Mouse (Mus musculus): ENCODE data around the gene Epha6.

Epha6 gene

GRCm38 (mm10) chr16:60605061-60605831 is at the start of gene Epha6:
TSS of gene Epha6 (minus strand) at chr16:60605531.
- DNase-seq (ENCODE audit: low read depth), result no peak

- no peak for DNase-seq (ENCODE audit: low read depth)
These were observed 46.4 kb upstream of the Epha6 start for GRCm38 (mm10) chr16:60651716-60652115.

DNA sequence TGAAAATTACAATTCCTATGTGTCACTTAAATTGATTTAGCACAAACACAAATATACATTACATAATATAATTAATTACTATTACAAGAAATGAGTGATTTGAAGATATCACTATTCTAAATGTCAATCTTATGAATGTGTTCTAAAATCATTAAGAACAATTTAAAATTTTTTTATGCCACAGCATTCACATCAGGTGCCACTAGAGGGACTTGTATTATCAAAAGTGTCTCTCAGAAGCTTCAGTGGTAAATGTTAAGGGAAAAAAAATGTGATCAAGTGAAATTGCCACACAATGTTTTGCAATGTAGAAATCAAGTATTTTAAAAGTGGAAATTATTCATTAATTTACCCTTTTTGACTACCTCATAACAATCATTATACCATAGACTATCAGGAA is 22.8 kb upstream of the Epha6 start:
- no peak for DNase-seq (ENCODE audit: low read depth)

DNA sequence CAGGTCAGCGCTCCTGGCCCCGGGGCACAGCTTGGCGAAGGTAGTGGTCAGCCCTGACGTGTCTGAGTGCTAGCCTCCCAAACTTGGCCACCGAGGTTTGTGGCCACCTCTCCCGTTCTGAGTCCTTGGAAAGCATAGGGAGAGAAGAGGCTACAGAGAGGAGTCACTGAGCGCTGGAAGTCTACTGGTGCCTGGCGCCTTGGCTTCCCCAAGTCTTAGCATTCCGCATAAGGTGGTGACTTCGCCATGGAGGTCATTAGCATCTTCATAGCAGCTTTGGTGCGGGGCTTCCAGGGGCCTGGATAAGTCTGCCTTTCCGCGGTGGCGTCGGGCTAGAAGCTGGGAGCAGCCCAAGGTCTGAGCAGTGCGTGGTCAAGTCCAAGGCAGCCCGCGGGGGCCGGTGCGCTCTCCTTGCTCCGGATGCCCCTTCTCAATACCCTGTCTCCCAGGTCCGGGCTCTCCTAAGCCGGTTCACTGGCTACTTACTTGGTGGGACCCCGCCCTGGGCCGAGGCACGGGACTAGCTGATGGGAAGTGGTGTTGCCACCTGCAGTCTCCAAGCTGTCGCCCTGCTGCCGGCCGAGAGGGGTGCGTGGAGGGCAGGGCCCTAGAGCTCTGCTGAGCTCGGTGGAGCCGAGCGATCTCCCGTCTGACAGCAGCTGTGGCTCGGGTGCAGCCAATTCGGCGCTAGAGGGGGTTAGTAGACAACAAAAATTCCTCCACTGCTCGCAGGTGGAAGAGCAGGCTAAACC is 677 bp upstream of the Epha6 start:
- no peak for DNase-seq (ENCODE audit: low read depth)

GRCm38 (mm10) chr16:60604613-60605012 is 718 bp downstream of the Epha6 start:
- no peak for DNase-seq (ENCODE audit: low read depth)

GRCm38 (mm10) chr16:60585322-60585721 is 20.0 kb downstream of the Epha6 start:
- DNase-seq (ENCODE audit: low read depth), result peak; percentile 2

DNA sequence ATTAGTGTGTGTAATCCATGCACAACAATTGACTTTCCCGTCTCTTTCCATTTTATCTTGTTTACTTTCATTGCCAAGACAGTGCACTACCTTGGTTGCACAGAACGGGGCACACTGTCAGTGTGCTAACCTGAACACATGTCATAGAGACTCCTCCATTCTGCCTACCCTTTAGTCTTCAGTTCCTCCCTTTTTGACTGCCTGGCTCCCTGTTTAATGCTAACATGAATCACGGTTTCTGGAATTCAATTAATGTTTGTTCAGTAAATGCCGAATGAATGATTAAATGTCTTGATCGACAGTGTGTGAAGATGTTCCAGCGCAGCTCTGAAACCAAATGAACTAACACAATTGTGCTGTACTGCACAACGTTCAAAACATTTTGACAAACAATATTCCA is 20.6 kb downstream of the Epha6 start:
- DNase-seq (ENCODE audit: low read depth), result no peak

GRCm38 (mm10) chr16:60570546-60570945 is 34.8 kb downstream of the Epha6 start:
- DNase-seq (ENCODE audit: low read depth), result no peak

- DNase-seq (ENCODE audit: low read depth), result no peak
These were observed 60.9 kb downstream of the Epha6 start for GRCm38 (mm10) chr16:60544385-60544784.

DNA sequence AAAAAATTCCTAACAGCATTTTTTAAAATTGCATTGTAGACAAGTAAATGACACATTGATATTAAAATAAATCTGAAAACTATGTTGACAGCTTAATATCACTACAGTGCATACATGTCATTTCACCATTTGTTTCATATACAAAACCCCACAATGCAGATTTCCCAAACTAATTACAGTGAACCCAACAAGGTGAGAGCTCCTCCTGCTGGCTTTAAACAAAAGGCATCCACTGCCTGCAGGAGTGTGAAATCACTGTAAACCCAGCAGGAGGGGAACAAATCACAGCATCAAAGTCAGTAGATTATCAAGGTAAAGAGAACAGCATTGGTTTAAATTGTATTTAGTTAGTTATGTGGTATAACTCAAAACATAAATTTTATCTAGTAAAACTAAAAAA is 67.1 kb downstream of the Epha6 start:
- DNase-seq (ENCODE audit: low read depth), result peak; percentile 24

DNA sequence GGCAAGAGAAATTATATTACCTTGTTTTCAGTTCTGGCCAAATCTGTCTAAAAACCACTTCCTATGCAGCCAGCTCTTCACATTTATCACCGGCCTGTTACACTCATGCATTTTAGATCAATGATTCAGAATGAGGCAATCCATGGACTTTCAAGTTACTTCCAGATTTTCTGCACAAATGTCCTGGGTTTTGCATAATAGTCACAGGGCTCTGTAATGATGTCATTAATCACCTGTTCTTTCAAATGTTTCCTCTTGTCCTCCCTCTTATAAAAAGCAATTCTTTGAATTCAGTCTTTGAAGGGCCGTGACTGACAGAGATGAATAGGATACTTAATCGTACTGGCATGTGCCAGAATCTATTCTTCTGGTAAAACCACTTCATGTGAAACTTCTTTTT is 95.6 kb downstream of the Epha6 start:
- DNase-seq (ENCODE audit: low read depth), result no peak

- DNase-seq (ENCODE audit: low read depth), result no peak
These were observed 105.8 kb downstream of the Epha6 start for GRCm38 (mm10) chr16:60499567-60499966.

- DNase-seq (ENCODE audit: low read depth), result no peak
These were observed 129.6 kb downstream of the Epha6 start for GRCm38 (mm10) chr16:60475776-60476175.

DNA sequence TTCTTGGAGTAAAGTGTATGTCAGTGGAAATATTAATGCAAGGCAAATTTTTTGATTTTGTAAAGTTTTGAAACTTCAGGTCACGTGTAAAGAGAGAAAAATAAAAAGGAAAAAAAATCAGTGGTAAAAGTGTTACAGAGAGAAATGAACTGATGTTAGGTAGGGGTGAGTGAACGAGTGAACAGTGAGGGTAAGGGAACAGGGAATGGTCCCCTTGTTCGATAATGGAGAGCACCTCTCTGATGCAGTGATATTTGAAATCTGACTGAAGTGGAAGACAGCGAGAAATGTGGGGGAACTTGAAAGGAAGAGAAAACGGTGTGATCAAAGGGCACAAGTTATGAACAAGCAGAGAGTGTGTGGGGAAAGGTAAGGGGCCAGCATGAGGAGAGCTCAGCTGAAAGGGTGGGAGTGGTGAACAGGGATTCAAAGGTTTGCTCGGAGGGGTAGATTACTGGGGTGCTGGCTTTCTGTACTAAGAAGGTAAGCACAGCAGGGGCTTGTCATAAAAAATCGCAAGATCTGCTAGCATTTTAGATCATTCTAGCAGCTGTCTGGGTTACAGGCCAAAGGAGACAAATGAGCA is 137.0 kb downstream of the Epha6 start:
- no peak for DNase-seq (ENCODE audit: low read depth)

DNA sequence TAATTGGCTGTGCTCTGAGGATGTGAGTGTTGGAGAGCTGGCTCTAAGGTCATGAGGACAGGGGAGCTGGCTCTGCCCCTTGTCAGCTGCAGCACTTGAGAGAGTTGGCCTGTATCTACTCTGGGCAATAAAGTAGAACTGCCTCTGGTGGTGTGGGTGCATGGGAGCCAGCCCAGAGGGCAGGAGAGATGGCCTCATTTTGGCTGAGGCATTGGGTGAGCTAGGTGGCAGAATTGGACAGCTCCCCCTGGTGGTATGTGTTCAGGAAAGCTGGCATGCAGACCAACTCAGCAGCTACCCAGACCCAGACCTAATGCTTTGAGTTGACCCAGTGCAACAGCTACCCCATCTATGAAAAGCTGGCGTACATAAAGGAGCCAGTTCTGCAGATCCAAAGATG is 170.0 kb downstream of the Epha6 start:
- DNase-seq (ENCODE audit: low read depth), result peak; percentile 33

DNA sequence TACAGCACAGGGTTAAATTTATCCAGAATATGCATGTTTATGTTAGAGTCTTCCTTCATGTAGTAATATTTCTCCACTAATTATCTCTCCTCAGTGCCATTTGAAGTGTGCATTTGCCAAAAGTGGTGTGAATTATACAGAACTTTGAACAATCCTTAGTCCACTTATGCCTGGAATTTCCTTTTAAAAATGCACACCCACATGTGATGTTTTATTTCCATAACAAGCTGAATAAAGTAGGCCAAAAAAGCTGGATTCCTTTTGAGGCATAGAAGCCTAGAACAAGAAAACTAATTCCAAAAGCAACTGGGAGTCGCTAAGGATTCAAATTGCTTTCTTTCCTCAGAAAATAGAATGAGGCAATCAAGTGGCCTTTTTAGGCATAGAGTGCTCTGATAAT is 171.1 kb downstream of the Epha6 start:
- no peak for DNase-seq (ENCODE audit: low read depth)

- no peak for DNase-seq (ENCODE audit: low read depth)
These were observed 210.0 kb downstream of the Epha6 start for GRCm38 (mm10) chr16:60395306-60395705.

- DNase-seq (ENCODE audit: low read depth), result no peak
These were observed 212.4 kb downstream of the Epha6 start for GRCm38 (mm10) chr16:60392961-60393360.

DNA sequence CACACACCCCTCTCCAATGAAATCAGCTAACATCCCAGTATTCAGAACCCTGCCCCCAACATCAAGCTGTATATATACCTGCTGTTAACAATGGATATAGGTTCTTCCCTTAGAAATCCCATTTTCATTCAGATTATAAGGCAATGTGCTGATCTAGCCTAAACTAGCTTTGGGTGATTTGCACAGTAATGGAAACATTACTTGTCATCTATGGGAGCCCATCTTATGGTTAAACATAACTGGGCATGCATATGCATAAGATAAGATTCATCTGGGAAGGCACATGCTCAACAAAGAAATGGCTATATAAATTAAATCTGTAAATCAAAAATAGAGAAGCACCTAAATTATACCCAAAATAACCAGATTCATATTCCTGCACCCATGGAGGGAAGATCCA is 230.2 kb downstream of the Epha6 start:
- DNase-seq (ENCODE audit: low read depth), result no peak

- DNase-seq (ENCODE audit: low read depth), result no peak
These were observed 321.4 kb downstream of the Epha6 start for GRCm38 (mm10) chr16:60283963-60284362.

DNA sequence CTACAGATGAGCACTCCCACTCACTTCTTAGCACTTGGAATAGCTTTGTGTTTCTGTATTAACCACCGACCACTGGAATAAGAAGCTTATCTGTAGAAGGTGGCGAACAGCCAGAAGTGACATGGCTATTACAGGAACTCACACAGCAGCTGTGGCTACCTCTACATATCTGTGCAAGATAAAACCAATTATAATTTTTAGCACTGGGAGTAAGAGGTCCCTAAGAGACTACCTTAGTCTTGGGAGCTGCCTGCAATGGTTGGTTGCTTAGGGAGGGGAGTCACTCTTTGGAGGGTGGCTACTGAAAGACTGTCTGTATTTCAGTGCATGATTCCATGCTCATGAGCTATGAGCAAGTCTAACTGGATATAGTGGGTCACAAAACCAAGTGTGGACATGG is 331.2 kb downstream of the Epha6 start:
- peak; percentile 2 for DNase-seq (ENCODE audit: low read depth)

DNA sequence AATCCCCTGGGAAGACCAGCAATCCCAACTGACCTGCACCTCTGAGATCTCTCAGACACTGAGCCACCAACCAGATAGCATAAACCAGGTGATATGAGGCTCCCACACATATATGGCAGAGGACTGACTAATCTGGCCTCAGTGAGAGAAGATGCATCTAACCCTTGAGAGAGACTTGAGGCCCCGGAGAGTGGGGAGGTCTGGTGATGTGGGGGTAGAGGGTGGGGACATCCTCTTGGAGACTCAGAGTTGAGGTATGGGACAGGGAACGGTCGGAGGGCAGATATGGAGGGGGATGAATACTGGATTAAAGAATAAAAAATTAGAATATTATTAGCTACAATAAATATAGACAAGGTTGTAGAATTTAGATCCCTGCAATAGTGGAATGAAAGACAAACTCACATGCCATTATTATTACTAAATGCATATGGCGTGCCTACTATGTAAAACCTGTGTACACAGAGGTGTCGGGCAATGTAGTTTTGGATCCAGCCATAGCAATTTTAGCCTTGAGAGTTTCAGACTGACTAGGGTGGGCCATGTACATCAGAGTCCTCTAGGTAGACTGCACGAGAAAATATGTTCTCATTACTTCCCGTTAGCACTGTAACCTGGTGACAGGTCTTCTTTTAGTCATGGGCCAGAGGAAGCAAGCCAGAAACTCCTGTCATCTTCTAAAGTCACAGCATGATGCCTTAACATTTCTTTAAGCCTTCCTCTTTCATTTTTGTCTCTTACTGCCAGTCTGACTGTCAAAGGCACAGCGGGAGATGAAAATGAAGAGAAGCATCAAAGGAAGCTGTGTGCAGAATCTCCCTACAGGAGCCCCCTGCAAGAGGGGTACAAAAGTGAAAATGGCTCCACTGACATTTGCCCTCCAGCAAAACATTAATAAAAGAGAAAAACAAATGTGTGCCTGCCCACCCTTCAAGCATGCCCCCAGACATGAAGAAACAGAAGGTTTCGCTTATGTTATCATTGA is 338.7 kb downstream of the Epha6 start:
- DNase-seq (ENCODE audit: low read depth), result no peak

All from 416B (cell line).